Mouse (Mus musculus) natural killer cell, adult 2 months (primary cell): ENCODE measurements around the gene Slc1a7.

Experiments used
- DNase-seq, 2 experiments: peaks; one replicate each; pipeline ENCODE4 v3.0.0; 2022; ENCODE audit warnings: low spot score in 2 of 2

The Slc1a7 gene

DNA sequence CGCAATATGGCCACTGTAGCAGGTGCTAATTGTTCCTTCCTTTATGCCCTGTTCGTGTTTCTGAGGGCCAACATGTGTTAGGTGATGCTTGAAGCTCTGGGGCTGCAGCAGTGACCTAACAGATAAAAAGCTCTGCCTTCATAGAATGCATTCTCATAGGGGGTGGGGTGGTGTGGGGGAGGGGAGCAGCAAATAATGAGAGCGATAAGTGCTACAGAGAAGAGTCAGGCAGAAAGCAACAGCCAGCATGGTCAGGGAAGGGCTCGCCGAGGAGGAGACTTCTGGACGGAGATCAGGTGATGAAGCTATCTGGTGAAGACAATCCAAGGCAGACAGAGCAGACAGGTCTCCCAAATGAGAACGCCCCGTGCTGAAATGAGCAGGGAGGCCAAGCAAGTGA lies 84.5 kb downstream of the Slc1a7 start:
- no peak for DNase-seq

DNA sequence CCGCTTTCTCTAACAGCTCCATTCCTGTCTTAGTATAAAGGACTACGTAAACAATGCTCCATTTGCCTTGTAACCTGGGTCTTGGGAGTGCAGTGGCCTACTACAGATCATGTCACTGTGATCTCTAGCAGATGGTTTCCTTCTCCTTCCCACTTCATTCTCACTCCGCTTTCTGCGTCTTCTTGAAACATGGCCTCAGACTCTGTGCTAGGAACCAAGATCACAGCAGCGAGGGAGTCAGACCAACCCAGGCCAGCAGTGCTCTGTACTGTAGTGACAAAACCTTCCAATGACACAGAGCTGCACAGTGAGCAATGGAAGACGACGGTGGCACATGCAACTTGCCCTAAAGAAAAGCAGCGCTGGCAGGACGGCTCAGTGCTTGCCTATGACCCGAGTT lies 87.7 kb downstream of the Slc1a7 start:
- DNase-seq = no peak

DNA sequence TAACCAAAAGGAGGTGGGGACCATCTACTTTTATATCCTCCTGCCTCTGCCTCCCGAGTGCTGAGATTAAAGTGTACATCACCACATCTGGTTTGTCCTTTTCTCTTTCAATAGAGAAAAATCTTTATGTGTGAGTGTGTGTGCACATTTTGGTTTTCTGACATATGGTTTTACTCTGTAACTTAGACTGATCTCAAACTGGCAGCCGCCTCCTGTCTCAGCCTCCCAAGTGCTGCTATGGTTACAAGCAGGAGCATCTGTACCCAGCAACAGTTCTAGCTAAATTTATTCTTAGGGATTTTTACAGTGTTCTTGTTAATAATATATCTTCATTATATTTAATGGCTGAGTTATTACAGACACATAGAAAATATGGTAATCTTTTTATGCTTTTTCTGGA lies 89.1 kb downstream of the Slc1a7 start:
- no peak for DNase-seq

GRCm38 (mm10) chr4:108058166-108058565 lies 90.0 kb downstream of the Slc1a7 start:
- no peak for DNase-seq

- no peak for DNase-seq
Observed at GRCm38 (mm10) chr4:108059601-108060379, 91.7 kb downstream of the Slc1a7 start.

- DNase-seq = no peak
Observed at GRCm38 (mm10) chr4:108060774-108061173, 92.6 kb downstream of the Slc1a7 start.

- no peak for DNase-seq
Observed at GRCm38 (mm10) chr4:108062524-108062923, 94.4 kb downstream of the Slc1a7 start.
